Comparison of ENCODE assay signal across 7 mouse cellular contexts in genomic region chr19:7396867-7397826, GRCm38 (mm10). TPM values are rescaled to one million over a fixed set of nuclear protein-coding genes. Genes with fewer than 3 reads are reported as not detected.
DNase-seq lines count a peak whose midpoint lies in the region; ATAC-seq and TF ChIP-seq lines count a peak whose summit lies in the region.
"Not testable (repeated sequence)": the region's sequence is repeated elsewhere in the genome, so short reads cannot be mapped to it uniquely, and the experiment has no call there.

No protein-coding gene starts in this region.

- H3K4me2 ChIP-seq in intestine, embryonic 16.5 days (ENCODE audit: low read depth, low read length); stomach, embryonic 14.5 days (replicated peaks; ENCODE audit: low read depth, low read length): not testable (repeated sequence)

- H3K27ac ChIP-seq in ES-E14 (ENCODE audit: insufficient read depth, low read depth, low read length, poor library complexity, severe bottlenecking); intestine, embryonic 16.5 days (ENCODE audit: low read length); stomach, embryonic 14.5 days (ENCODE audit: low read length): not testable (repeated sequence)

- not testable (repeated sequence) for H3K27me3 ChIP-seq in intestine, embryonic 16.5 days (replicated peaks; ENCODE audit: control insufficient read depth, insufficient read depth, low read length); stomach, embryonic 14.5 days (ENCODE audit: control insufficient read depth, insufficient read depth, low read length)

- intact Hi-C loops in left cerebral cortex, postnatal 4 days (cut with DNase I) = not testable (repeated sequence)

- not testable (repeated sequence) for H3K9me3 ChIP-seq in ES-E14 (ENCODE audit: control insufficient read depth, insufficient read depth, low read depth, low read length); intestine, embryonic 16.5 days (ENCODE audit: control insufficient read depth, low read length)
- H3K9me3 ChIP-seq in stomach, embryonic 14.5 days (ENCODE audit: control insufficient read depth, low read depth, low read length) = peaks cover 10% of the 10 kb centered on the region; the same call in 1 of the 2 replicates

- DNase-seq in ES-E14 (ENCODE audit: low read depth, low spot score) = peak; percentile 60
- peak; percentile 13 to 28 for DNase-seq in cerebellum, postnatal 25 days
- peak; percentile 43 for DNase-seq in gastrocnemius, postnatal 25 days
- peak; percentile 64 for DNase-seq in left cerebral cortex, postnatal 4 days

- 49% methylated on average over 9 of the region's 10 CpGs for WGBS in intestine, embryonic 16.5 days
- 32% methylated on average over 7 of the region's 10 CpGs for WGBS in stomach, embryonic 14.5 days

- H3K4me3 ChIP-seq in ES-E14 (ENCODE audit: insufficient read depth in 1 of 2, low read depth in 1 of 2, low read length in 2 of 2, poor library complexity in 1 of 2, severe bottlenecking in 1 of 2); intestine, embryonic 16.5 days (ENCODE audit: low read length); stomach, embryonic 14.5 days (ENCODE audit: low read depth, low read length): not testable (repeated sequence)

- in situ Hi-C loops in ES-E14 (cut with MboI; ENCODE audit: low sequenced_read_pairs in 2 of 2, unreplicated experiment in 2 of 2) = not testable (repeated sequence)

- not testable (repeated sequence) for H3K36me3 ChIP-seq in ES-E14 (ENCODE audit: control insufficient read depth, insufficient read depth, low read length, poor library complexity, severe bottlenecking); intestine, embryonic 16.5 days (ENCODE audit: control insufficient read depth, insufficient read depth, low read length); stomach, embryonic 14.5 days (ENCODE audit: control insufficient read depth, insufficient read depth, low read length)

- H3K9ac ChIP-seq in ES-E14 (ENCODE audit: insufficient read depth, low read depth, low read length, poor library complexity, severe bottlenecking); intestine, embryonic 16.5 days (ENCODE audit: low read depth, low read length); stomach, embryonic 14.5 days (replicated peaks; ENCODE audit: low read depth, low read length): not testable (repeated sequence)

- peak; percentile 74 for ATAC-seq in intestine, embryonic 16.5 days
- ATAC-seq in megakaryocyte progenitor cell, adult 5-6 weeks (replicated peaks; ENCODE audit: poor library complexity) = peak; percentile 61
- ATAC-seq in stomach, embryonic 14.5 days (ENCODE audit: insufficient number of reproducible peaks, insufficient read depth, low FRiP score, low read depth) = peak; percentile 78; the same call in 1 of the 2 replicates

- not testable (repeated sequence) for H3K4me1 ChIP-seq in ES-E14 (ENCODE audit: control insufficient read depth in 2 of 2, insufficient read depth in 2 of 2, low read length in 2 of 2, poor library complexity in 1 of 2); intestine, embryonic 16.5 days (ENCODE audit: control insufficient read depth, insufficient read depth, low read length); stomach, embryonic 14.5 days (ENCODE audit: control insufficient read depth, insufficient read depth, low read length)

TF ChIP-seq in ES-E14, 5 proteins besides CTCF, POLR2A, EP300 and RAD21:
- TF ChIP-seq ZC3H11A (IDR thresholded peaks at IDR 0.05; ENCODE audit: borderline replicate concordance, low read depth, low read length) = 0 out of 2 replicates have a peak, but pooled peaks have one; percentile 36

RNA-seq across cellular contexts. Expression of gene Spindoc, which starts 14.4 kb away (rescaled TPM):
- total RNA-seq in ES-E14 (2012; rRNA removed) = 36.8 and 40.0 TPM in 2 replicates
- 1 to 10 TPM; 6.6 to 9.1 TPM for total RNA-seq in gastrocnemius, postnatal 25 days (2021)
- polyA plus RNA-seq in intestine, embryonic 16.5 days (2015; fragmentation: Nextera tagmentation; extraction: Ambion mirVana) = 17.4 and 18.2 TPM in 2 replicates
- 10 to 100 TPM; 38.9 to 43.9 TPM for total RNA-seq in left cerebral cortex, postnatal 4 days (2021)
- total RNA-seq in megakaryocyte progenitor cell, adult 5-6 weeks (2015) = 7.6 and 8.1 TPM in 2 replicates
- total RNA-seq in megakaryocyte progenitor cell, adult 5-6 weeks (2017) = 2.6 and 3.6 TPM in 2 replicates
- polyA plus RNA-seq in stomach, embryonic 14.5 days (2014; fragmentation: Nextera tagmentation; extraction: Ambion mirVana) = 25.2 and 29.9 TPM in 2 replicates

RNA-seq across cellular contexts. Expression of gene 2700081O15Rik, which starts 20.3 kb away (rescaled TPM):
- total RNA-seq in ES-E14 (2012; rRNA removed) = 28.3 and 40.4 TPM in 2 replicates
- 1 to 10 TPM; 6.8 to 7.9 TPM for total RNA-seq in gastrocnemius, postnatal 25 days (2021)
- 3.1 and 3.2 TPM in 2 replicates for polyA plus RNA-seq in intestine, embryonic 16.5 days (2015; fragmentation: Nextera tagmentation; extraction: Ambion mirVana)
- 100 to 1,000 TPM; 145 to 166 TPM for total RNA-seq in left cerebral cortex, postnatal 4 days (2021)
- 1.5 and 2.3 TPM in 2 replicates for total RNA-seq in megakaryocyte progenitor cell, adult 5-6 weeks (2015)
- 1.4 and 3.2 TPM in 2 replicates for total RNA-seq in megakaryocyte progenitor cell, adult 5-6 weeks (2017)
- 13.8 TPM in 2 replicates for polyA plus RNA-seq in stomach, embryonic 14.5 days (2014; fragmentation: Nextera tagmentation; extraction: Ambion mirVana)

RNA-seq across cellular contexts. Expression of gene Mark2, which starts 55.5 kb away (rescaled TPM):
- 44.0 and 47.9 TPM in 2 replicates for total RNA-seq in ES-E14 (2012; rRNA removed)
- total RNA-seq in gastrocnemius, postnatal 25 days (2021) = 10 to 100 TPM; 27.4 to 30.6 TPM
- 39.1 and 41.4 TPM in 2 replicates for polyA plus RNA-seq in intestine, embryonic 16.5 days (2015; fragmentation: Nextera tagmentation; extraction: Ambion mirVana)
- total RNA-seq in left cerebral cortex, postnatal 4 days (2021) = 100 to 1,000 TPM in 1 of 2 experiments, 10 to 100 TPM in 1; 91.2 to 108 TPM
- 63.8 and 70.0 TPM in 2 replicates for total RNA-seq in megakaryocyte progenitor cell, adult 5-6 weeks (2015)
- total RNA-seq in megakaryocyte progenitor cell, adult 5-6 weeks (2017) = 23.3 and 24.8 TPM in 2 replicates
- polyA plus RNA-seq in stomach, embryonic 14.5 days (2014; fragmentation: Nextera tagmentation; extraction: Ambion mirVana) = 54.4 and 63.4 TPM in 2 replicates
